10 mouse cellular contexts compared by ENCODE assay signal in genomic region chr4:121003611-121004091, GRCm38 (mm10). TPM values are rescaled to one million over a fixed set of nuclear protein-coding genes. Genes with fewer than 3 reads are reported as not detected.
DNase-seq lines count a peak whose midpoint lies in the region; ATAC-seq and TF ChIP-seq lines count a peak whose summit lies in the region.
"Had no signal": no experiment of that assay in that cellular context is flagged by ENCODE, and none has a peak within 500 bp of the region (broad histone marks: within the 10 kb centered on the region; RNA-seq: fewer than 3 reads in every experiment).

No protein-coding gene starts in this region.

- H3K4me2 ChIP-seq in forebrain, embryonic 11.5 days (ENCODE audit: low read depth, low read length, severe bottlenecking): no peak overlapping the region
- H3K4me2 ChIP-seq in liver, embryonic 12.5 days: 0 out of 2 replicates have a peak overlapping the region, but pooled peaks have one; percentile 18
- H3K4me2 ChIP-seq in stomach, embryonic 16.5 days (ENCODE audit: low read depth, low read length): no peak overlapping the region

- H3K9me3 ChIP-seq in forebrain, embryonic 11.5 days (ENCODE audit: control insufficient read depth, low read length): no peaks in the 10 kb centered on the region
- no peaks in the 10 kb centered on the region for H3K9me3 ChIP-seq in forebrain, embryonic 10.5 days
- H3K9me3 ChIP-seq in liver, embryonic 12.5 days (replicated peaks): no peaks in the 10 kb centered on the region
- H3K9me3 ChIP-seq in stomach, embryonic 16.5 days (replicated peaks; ENCODE audit: control insufficient read depth, low read length): no peaks in the 10 kb centered on the region

- H3K27ac ChIP-seq in forebrain, embryonic 11.5 days (ENCODE audit: low read depth, low read length): 0 out of 2 replicates have a peak overlapping the region, but pooled peaks have one; percentile 14
- no peak overlapping the region for H3K27ac ChIP-seq in forebrain, embryonic 10.5 days
- peak overlapping the region; percentile 82 for H3K27ac ChIP-seq in spleen, adult 2 months (ENCODE audit: insufficient read depth, low read length)
- peak overlapping the region; percentile 37; the same call in 1 of the 2 replicates for H3K27ac ChIP-seq in liver, embryonic 12.5 days
- H3K27ac ChIP-seq in stomach, embryonic 16.5 days (ENCODE audit: low read length): peak overlapping the region; percentile 40; the same call in 1 of the 2 replicates

- TF ChIP-seq CTCF in spleen, adult 2 months (IDR thresholded peaks at IDR 0.05; ENCODE audit: extremely low read depth, insufficient read depth, insufficient read length, insufficient replicate concordance): no peak

- no peak for DNase-seq in forebrain, embryonic 11.5 days (ENCODE audit: low spot score)
- DNase-seq in forebrain, embryonic 10.5 days (ENCODE audit: extremely low spot score, low spot score): no peak
- no peak for DNase-seq in spleen, adult 2 months (ENCODE audit: low read depth in 1 of 2, low spot score in 2 of 2)
- no peak for DNase-seq in spleen, postnatal 14 days (ENCODE audit: low spot score in 2 of 2)
- no peak for DNase-seq in cerebellum, adult 11-12 months
- no peak for DNase-seq in spleen, adult 12 weeks (ENCODE audit: low spot score)
- DNase-seq: adrenal gland, adult 2 months; gastrocnemius, postnatal 14 days had no signal

- 38% methylated on average over 3 of the region's 3 CpGs for WGBS in forebrain, embryonic 11.5 days
- 58% methylated on average over 3 of the region's 3 CpGs for WGBS in forebrain, embryonic 10.5 days
- WGBS in spleen, adult 2 months: 36% methylated on average over 3 of the region's 3 CpGs
- 35% methylated on average over 3 of the region's 3 CpGs for WGBS in liver, embryonic 12.5 days (ENCODE audit: insufficient replicate concordance)
- 25% methylated on average over 3 of the region's 3 CpGs for WGBS in stomach, embryonic 16.5 days

- no peak for TF ChIP-seq POLR2A in spleen, adult 2 months (IDR thresholded peaks at IDR 0.05; ENCODE audit: low read depth, low read length)

- peaks cover 11% of the 10 kb centered on the region for H3K4me1 ChIP-seq in forebrain, embryonic 11.5 days (replicated peaks; ENCODE audit: control insufficient read depth, insufficient read depth, low read length)
- H3K4me1 ChIP-seq in forebrain, embryonic 10.5 days: peaks cover 29% of the 10 kb centered on the region
- H3K4me1 ChIP-seq in spleen, adult 2 months (ENCODE audit: control insufficient read depth, insufficient read depth, insufficient read length): peaks cover 39% of the 10 kb centered on the region
- H3K4me1 ChIP-seq in liver, embryonic 12.5 days: peaks cover 95% of the 10 kb centered on the region
- peaks cover 22% of the 10 kb centered on the region for H3K4me1 ChIP-seq in stomach, embryonic 16.5 days (ENCODE audit: control insufficient read depth, insufficient read depth, low read length)

- no peaks in the 10 kb centered on the region for H3K27me3 ChIP-seq in forebrain, embryonic 11.5 days (ENCODE audit: control insufficient read depth, insufficient read depth, low read length)
- H3K27me3 ChIP-seq in forebrain, embryonic 10.5 days (ENCODE audit: poor library complexity, severe bottlenecking): peaks cover 48% of the 10 kb centered on the region
- no peaks in the 10 kb centered on the region for H3K27me3 ChIP-seq in spleen, adult 2 months (ENCODE audit: control insufficient read depth, insufficient read depth, low read length)
- H3K27me3 ChIP-seq in liver, embryonic 12.5 days (replicated peaks): no peaks in the 10 kb centered on the region
- H3K27me3 ChIP-seq in stomach, embryonic 16.5 days (ENCODE audit: control insufficient read depth, insufficient read depth, low read length): no peaks in the 10 kb centered on the region

- no peaks in the 10 kb centered on the region for H3K36me3 ChIP-seq in forebrain, embryonic 11.5 days (ENCODE audit: control insufficient read depth, insufficient read depth, low read length)
- no peaks in the 10 kb centered on the region for H3K36me3 ChIP-seq in forebrain, embryonic 10.5 days (replicated peaks)
- no peaks in the 10 kb centered on the region for H3K36me3 ChIP-seq in spleen, adult 2 months (ENCODE audit: control insufficient read depth, insufficient read depth, low read length)
- 0 out of 2 replicates have a peak, but pooled peaks cover 5% of the 10 kb centered on the region for H3K36me3 ChIP-seq in liver, embryonic 12.5 days
- no peaks in the 10 kb centered on the region for H3K36me3 ChIP-seq in stomach, embryonic 16.5 days (ENCODE audit: control insufficient read depth, insufficient read depth, low read length)

- no peak overlapping the region for H3K4me3 ChIP-seq in forebrain, embryonic 11.5 days (ENCODE audit: low read depth, low read length)
- no peak overlapping the region for H3K4me3 ChIP-seq in forebrain, embryonic 10.5 days
- no peak overlapping the region for H3K4me3 ChIP-seq in spleen, adult 2 months (ENCODE audit: extremely low read depth, insufficient read depth, insufficient read length)
- H3K4me3 ChIP-seq in liver, embryonic 12.5 days: no peak overlapping the region
- H3K4me3 ChIP-seq in stomach, embryonic 16.5 days (replicated peaks; ENCODE audit: low read length): no peak overlapping the region

- peak; percentile 40 for ATAC-seq in forebrain, embryonic 11.5 days (replicated peaks; ENCODE audit: low FRiP score)
- no peak for ATAC-seq in liver, embryonic 12.5 days
- no peak for ATAC-seq in stomach, embryonic 16.5 days (ENCODE audit: insufficient read depth, low FRiP score)

- H3K9ac ChIP-seq in forebrain, embryonic 11.5 days (ENCODE audit: low read length): no peak overlapping the region
- no peak overlapping the region for H3K9ac ChIP-seq in liver, embryonic 12.5 days
- H3K9ac ChIP-seq in stomach, embryonic 16.5 days (ENCODE audit: low read length): no peak overlapping the region

RNA-seq across cellular contexts. Expression of gene Smap2, which starts 13.4 kb away (rescaled TPM):
- polyA plus RNA-seq in forebrain, embryonic 11.5 days (2014; fragmentation: Nextera tagmentation; extraction: Ambion mirVana): 17.1 and 18.9 TPM in 2 replicates
- 11.3 and 13.5 TPM in 2 replicates for polyA plus RNA-seq in forebrain, embryonic 10.5 days (2016; fragmentation: Nextera tagmentation; extraction: Ambion mirVana)
- polyA plus RNA-seq in spleen, adult 2 months (2012; rRNA removed): 63.7 and 71.5 TPM in 2 replicates
- 45.5 and 46.9 TPM in 2 replicates for polyA plus RNA-seq in liver, embryonic 12.5 days (2016; fragmentation: Nextera tagmentation; extraction: Ambion mirVana)
- polyA plus RNA-seq in stomach, embryonic 16.5 days (2015; fragmentation: Nextera tagmentation; extraction: Ambion mirVana): 8.3 and 10.0 TPM in 2 replicates

RNA-seq across cellular contexts. Expression of gene Col9a2, which starts 35.5 kb away (rescaled TPM):
- 3.4 and 3.5 TPM in 2 replicates for polyA plus RNA-seq in forebrain, embryonic 11.5 days (2014; fragmentation: Nextera tagmentation; extraction: Ambion mirVana)
- 1.4 and 1.5 TPM in 2 replicates for polyA plus RNA-seq in forebrain, embryonic 10.5 days (2016; fragmentation: Nextera tagmentation; extraction: Ambion mirVana)
- 0.02 and 0.06 TPM in 2 replicates for polyA plus RNA-seq in spleen, adult 2 months (2012; rRNA removed)
- 2.7 and 3.7 TPM in 2 replicates for polyA plus RNA-seq in liver, embryonic 12.5 days (2016; fragmentation: Nextera tagmentation; extraction: Ambion mirVana)
- 3.5 and 6.2 TPM in 2 replicates for polyA plus RNA-seq in stomach, embryonic 16.5 days (2015; fragmentation: Nextera tagmentation; extraction: Ambion mirVana)

RNA-seq across cellular contexts. Expression of gene Zfp69, which starts 52.2 kb away (rescaled TPM):
- 8.8 and 9.8 TPM in 2 replicates for polyA plus RNA-seq in forebrain, embryonic 11.5 days (2014; fragmentation: Nextera tagmentation; extraction: Ambion mirVana)
- 9.9 and 10.5 TPM in 2 replicates for polyA plus RNA-seq in forebrain, embryonic 10.5 days (2016; fragmentation: Nextera tagmentation; extraction: Ambion mirVana)
- polyA plus RNA-seq in spleen, adult 2 months (2012; rRNA removed): 2.3 and 3.3 TPM in 2 replicates
- polyA plus RNA-seq in liver, embryonic 12.5 days (2016; fragmentation: Nextera tagmentation; extraction: Ambion mirVana): 3.1 and 3.5 TPM in 2 replicates
- 3.3 and 4.6 TPM in 2 replicates for polyA plus RNA-seq in stomach, embryonic 16.5 days (2015; fragmentation: Nextera tagmentation; extraction: Ambion mirVana)
